ENCODE assay signal across 28 mouse cellular contexts in genomic region chr10:102763696-102764095, GRCm38 (mm10).
DNase-seq lines count a peak whose midpoint lies in the region; ATAC-seq and TF ChIP-seq lines count a peak whose summit lies in the region.
"Had no signal": no experiment of that assay in that cellular context is flagged by ENCODE, and none has a peak within 500 bp of the region (broad histone marks: within the 10 kb centered on the region; RNA-seq: fewer than 3 reads in every experiment).

No protein-coding gene starts in this region.

- 44% methylated on average over 4 of the region's 4 CpGs for WGBS in liver, postnatal 0 days (ENCODE audit: insufficient replicate concordance)
- 45% methylated on average over 4 of the region's 4 CpGs for WGBS in lung, postnatal 0 days
- 82% methylated on average over 4 of the region's 4 CpGs for WGBS in hindbrain, embryonic 14.5 days

- 0 out of 2 replicates have a peak, but pooled peaks cover 3% of the 10 kb centered on the region for H3K4me1 ChIP-seq in liver, postnatal 0 days (ENCODE audit: insufficient read depth)
- H3K4me1 ChIP-seq in lung, postnatal 0 days (ENCODE audit: insufficient read depth, low read depth, low read length): no peaks in the 10 kb centered on the region
- no peaks in the 10 kb centered on the region for H3K4me1 ChIP-seq in hindbrain, embryonic 14.5 days (replicated peaks; ENCODE audit: control insufficient read depth, insufficient read depth, low read length)
- H3K4me1 ChIP-seq: embryonic facial prominence, embryonic 10.5 days; embryonic facial prominence, embryonic 13.5 days; forebrain, embryonic 12.5 days; forebrain, embryonic 15.5 days; heart, embryonic 12.5 days; heart, embryonic 15.5 days; hindbrain, embryonic 10.5 days; hindbrain, embryonic 13.5 days had no signal

- H3K4me3 ChIP-seq in liver, postnatal 0 days (ENCODE audit: low read depth, low read length): no peak overlapping the region
- no peak overlapping the region for H3K4me3 ChIP-seq in lung, postnatal 0 days (ENCODE audit: low read depth, low read length)
- H3K4me3 ChIP-seq in hindbrain, embryonic 14.5 days (replicated peaks; ENCODE audit: low read length): no peak overlapping the region
- H3K4me3 ChIP-seq: embryonic facial prominence, embryonic 10.5 days; embryonic facial prominence, embryonic 13.5 days; erythroblast, embryonic 14.5 days; forebrain, embryonic 12.5 days; forebrain, embryonic 15.5 days; heart, embryonic 12.5 days; heart, embryonic 15.5 days; hindbrain, embryonic 10.5 days; hindbrain, embryonic 13.5 days had no signal

- no peak for TF ChIP-seq CTCF in liver, postnatal 0 days (IDR thresholded peaks at IDR 0.05; ENCODE audit: low read depth)
- no peak for TF ChIP-seq CTCF in lung, postnatal 0 days (IDR thresholded peaks at IDR 0.05)

- no peaks in the 10 kb centered on the region for H3K27me3 ChIP-seq in liver, postnatal 0 days (ENCODE audit: insufficient read depth, low read length)
- no peaks in the 10 kb centered on the region for H3K27me3 ChIP-seq in lung, postnatal 0 days (replicated peaks; ENCODE audit: insufficient read depth, low read length)
- H3K27me3 ChIP-seq in hindbrain, embryonic 14.5 days (ENCODE audit: control insufficient read depth, insufficient read depth, low read length): no peaks in the 10 kb centered on the region
- H3K27me3 ChIP-seq: embryonic facial prominence, embryonic 13.5 days; forebrain, embryonic 12.5 days; forebrain, embryonic 15.5 days; heart, embryonic 12.5 days; heart, embryonic 15.5 days; hindbrain, embryonic 13.5 days had no signal

- H3K27ac ChIP-seq in liver, postnatal 0 days (ENCODE audit: low read depth): no peak overlapping the region
- no peak overlapping the region for H3K27ac ChIP-seq in lung, postnatal 0 days (ENCODE audit: low read length)
- H3K27ac ChIP-seq in hindbrain, embryonic 14.5 days: no peak overlapping the region
- H3K27ac ChIP-seq: embryonic facial prominence, embryonic 10.5 days; embryonic facial prominence, embryonic 13.5 days; forebrain, embryonic 12.5 days; forebrain, embryonic 15.5 days; heart, embryonic 15.5 days; hindbrain, embryonic 10.5 days; hindbrain, embryonic 13.5 days; hindbrain, postnatal 0 days had no signal

- H3K9ac ChIP-seq in liver, postnatal 0 days (replicated peaks): no peak overlapping the region
- no peak overlapping the region for H3K9ac ChIP-seq in lung, postnatal 0 days (replicated peaks; ENCODE audit: low read depth)
- no peak overlapping the region for H3K9ac ChIP-seq in hindbrain, embryonic 14.5 days
- H3K9ac ChIP-seq: embryonic facial prominence, embryonic 13.5 days; forebrain, embryonic 12.5 days; forebrain, embryonic 15.5 days; heart, embryonic 12.5 days; heart, embryonic 15.5 days; hindbrain, embryonic 13.5 days had no signal

- no peak for DNase-seq in liver, postnatal 0 days
- DNase-seq in liver: no peak
- peak; percentile 49 for DNase-seq in lung, postnatal 0 days (ENCODE audit: low spot score)
- DNase-seq in lung, postnatal 14 days: peak; percentile 3
- DNase-seq in hindbrain, embryonic 14.5 days (ENCODE audit: low spot score): no peak
- DNase-seq: adrenal gland, adult 8-10 months; adrenal gland, postnatal 25 days; B cell, adult 2 months; cerebellum, adult 11-12 months; cerebellum, adult 8-10 months; cerebellum, postnatal 10 days; cerebellum, postnatal 36 days; embryo, embryonic 11 days; gastrocnemius, postnatal 25 days; heart, adult 18-20 months; heart, postnatal 10 days; heart, postnatal 36 days had no signal

- H3K4me2 ChIP-seq in liver, postnatal 0 days (ENCODE audit: low read depth, low read length): no peak overlapping the region
- no peak overlapping the region for H3K4me2 ChIP-seq in lung, postnatal 0 days (replicated peaks; ENCODE audit: low read depth, low read length)
- H3K4me2 ChIP-seq in hindbrain, embryonic 14.5 days (replicated peaks): no peak overlapping the region
- H3K4me2 ChIP-seq: embryonic facial prominence, embryonic 13.5 days; forebrain, embryonic 12.5 days; forebrain, embryonic 15.5 days; heart, embryonic 12.5 days; heart, embryonic 15.5 days; hindbrain, embryonic 13.5 days had no signal

- TF ChIP-seq EP300 in liver, postnatal 0 days (IDR thresholded peaks at IDR 0.05; ENCODE audit: low read depth): peak; percentile 32; the same call in 1 of the 2 replicates
- peak; percentile 44; the same call in 1 of the 2 replicates for TF ChIP-seq EP300 in lung, postnatal 0 days (IDR thresholded peaks at IDR 0.05)

- H3K9me3 ChIP-seq in liver, postnatal 0 days (ENCODE audit: low read length): no peaks in the 10 kb centered on the region
- H3K9me3 ChIP-seq in lung, postnatal 0 days (ENCODE audit: low read length): no peaks in the 10 kb centered on the region
- H3K9me3 ChIP-seq in hindbrain, embryonic 14.5 days (ENCODE audit: control insufficient read depth, low read length): no peaks in the 10 kb centered on the region
- H3K9me3 ChIP-seq: embryonic facial prominence, embryonic 10.5 days; embryonic facial prominence, embryonic 13.5 days; forebrain, embryonic 12.5 days; forebrain, embryonic 15.5 days; heart, embryonic 12.5 days; heart, embryonic 15.5 days; hindbrain, embryonic 10.5 days; hindbrain, embryonic 13.5 days had no signal

- peak; percentile 26; the same call in 1 of the 2 replicates for ATAC-seq in liver, postnatal 0 days
- peak; percentile 80 for ATAC-seq in lung, postnatal 0 days
- ATAC-seq in hindbrain, embryonic 14.5 days (ENCODE audit: low FRiP score): no peak
- no peak for ATAC-seq in CD4-positive, CD25-positive, alpha-beta regulatory T cell, adult 4 months
- ATAC-seq: forebrain, embryonic 15.5 days; hindbrain, postnatal 0 days had no signal

- H3K36me3 ChIP-seq in liver, postnatal 0 days (replicated peaks; ENCODE audit: insufficient read depth, low read length): no peaks in the 10 kb centered on the region
- H3K36me3 ChIP-seq in lung, postnatal 0 days (ENCODE audit: insufficient read depth, low read length): no peaks in the 10 kb centered on the region
- no peaks in the 10 kb centered on the region for H3K36me3 ChIP-seq in hindbrain, embryonic 14.5 days (replicated peaks; ENCODE audit: control insufficient read depth, insufficient read depth)
- H3K36me3 ChIP-seq: embryonic facial prominence, embryonic 10.5 days; embryonic facial prominence, embryonic 13.5 days; forebrain, embryonic 12.5 days; forebrain, embryonic 15.5 days; heart, embryonic 12.5 days; heart, embryonic 15.5 days; hindbrain, embryonic 10.5 days; hindbrain, embryonic 13.5 days had no signal

Comparison
In these comparisons a context has a peak if more than half of its experiments do, and no peak if none do; other contexts are left out.
1. ATAC-seq: peak in liver, postnatal 0 days (single experiment) and lung, postnatal 0 days (single experiment); none in hindbrain, embryonic 14.5 days (single experiment) and CD4-positive, CD25-positive, alpha-beta regulatory T cell, adult 4 months (single experiment).
2. DNase-seq: peak in lung, postnatal 0 days (single experiment) and lung, postnatal 14 days (single experiment); none in liver, postnatal 0 days (single experiment), liver (single experiment) and hindbrain, embryonic 14.5 days (single experiment).